Mouse (Mus musculus) cerebellum, adult 9-10 months (tissue): ENCODE data around the gene Olfr1278.
"Not testable (repeated sequence)": the region's sequence is repeated elsewhere in the genome, so short reads cannot be mapped to it uniquely, and the experiment has no call there.

Experiments used
- DNase-seq: peaks from one replicate; pipeline ENCODE4 v3.0.0; 2022

Olfr1278 gene

DNA sequence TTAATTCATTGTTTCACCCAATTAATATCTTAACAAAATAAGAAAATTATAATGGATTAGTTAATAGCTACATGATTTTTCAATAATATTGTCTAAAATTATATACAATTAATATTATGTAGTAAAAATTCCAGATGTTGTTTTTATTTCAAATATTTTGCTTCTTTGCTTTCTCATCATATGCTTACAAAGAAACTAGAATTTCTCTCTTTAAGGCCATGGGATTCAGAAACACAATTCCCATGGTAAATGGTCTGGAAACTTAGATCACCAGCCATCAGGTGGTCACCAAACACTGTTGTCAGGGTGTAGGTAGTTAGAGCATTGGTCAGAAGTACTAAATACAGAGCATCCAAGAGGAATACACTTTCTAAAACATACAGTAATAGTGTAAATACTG lies at the start of gene Olfr1278:
Gene Olfr1278 (plus strand): TSS at position 301 of the 400 bp plus-strand sequence.
- no peak for DNase-seq

DNA sequence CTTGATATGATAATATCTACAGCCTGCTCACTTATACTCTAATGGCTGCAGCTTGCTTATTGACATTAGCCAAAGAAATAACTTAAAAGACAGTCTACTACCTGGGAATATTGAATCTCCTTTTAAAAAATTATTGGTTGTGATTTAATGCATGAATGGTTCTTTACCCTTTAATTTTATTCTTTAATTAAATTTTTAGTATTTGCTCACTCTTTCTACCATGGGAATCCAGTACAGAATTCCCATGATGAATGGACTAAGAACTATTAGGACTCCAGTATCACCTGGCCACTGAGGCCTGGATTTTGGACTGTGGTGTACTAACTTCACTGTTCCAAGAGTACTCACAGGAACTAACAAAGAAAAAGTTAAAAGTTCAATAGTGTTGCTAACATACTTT lies 35.7 kb upstream of the Olfr1278 start, which contains the start of gene Olfr1276:
Gene Olfr1276 (plus strand): TSS at position 301 of the 400 bp plus-strand sequence.
- no peak for DNase-seq

DNA sequence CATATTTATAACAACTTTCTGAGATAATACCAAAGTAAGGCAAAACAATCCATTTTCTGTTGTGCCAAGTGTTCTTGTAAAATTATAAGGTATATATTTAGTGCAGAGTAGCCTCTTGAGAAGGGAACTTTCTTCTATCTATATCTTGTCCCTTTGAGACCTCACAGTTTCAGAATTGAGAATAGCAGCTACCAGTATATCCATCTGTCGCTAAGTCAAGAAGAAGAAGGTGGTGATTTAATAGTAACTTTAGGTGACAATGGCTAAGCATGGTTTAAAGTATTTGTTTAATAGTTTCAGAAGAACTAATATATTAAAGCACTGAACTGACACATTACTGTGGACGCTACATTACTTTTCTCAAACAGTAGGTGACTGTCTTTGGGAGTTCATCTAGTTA lies 15.9 kb upstream of the Olfr1278 start, which contains the start of gene Olfr1277:
Gene Olfr1277 (minus strand): TSS at position 101 of the 400 bp plus-strand sequence.
- DNase-seq: no peak

DNA sequence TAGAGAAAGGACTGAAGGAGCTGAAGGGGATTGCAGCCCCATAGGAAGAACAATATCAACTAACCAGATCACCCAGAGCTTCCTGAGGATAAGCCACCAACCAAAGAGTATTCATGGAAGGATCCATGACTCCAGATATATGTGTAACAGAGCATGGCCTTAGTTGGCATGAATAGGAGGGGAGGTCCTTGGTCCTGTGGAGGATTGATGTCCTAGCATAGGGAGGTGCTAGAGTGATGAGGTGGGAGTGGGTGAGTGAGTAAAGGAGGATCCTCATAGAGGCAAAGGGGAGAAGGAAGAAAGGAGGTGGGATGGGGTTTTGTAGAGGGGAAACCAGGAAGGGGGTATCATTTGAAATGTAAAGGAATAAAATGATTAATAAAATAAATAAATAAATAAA lies 8.6 kb downstream of the Olfr1278 start:
- DNase-seq: no peak

DNA sequence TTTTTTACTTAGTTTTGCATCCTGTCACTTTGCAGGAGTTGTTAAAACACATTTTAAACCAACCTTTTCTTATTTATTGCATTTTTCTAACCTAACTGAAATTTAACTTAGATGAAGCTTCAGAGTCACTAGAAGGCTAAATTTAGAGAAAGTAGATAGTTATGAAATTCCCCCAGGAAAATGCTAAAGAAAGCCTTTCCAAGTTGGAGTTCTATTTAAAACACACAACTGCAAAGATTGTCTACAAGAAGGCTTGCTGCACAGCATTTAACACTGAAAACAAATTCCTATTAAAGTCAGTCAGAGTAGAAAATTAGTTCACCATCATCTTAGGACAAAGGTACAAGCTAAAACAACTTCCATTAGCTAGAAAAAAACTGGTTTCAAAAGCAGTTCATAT lies 10.4 kb downstream of the Olfr1278 start, which contains the start of gene Olfr1279:
Gene Olfr1279 (plus strand): TSS at position 262 of the 400 bp plus-strand sequence.
- no peak for DNase-seq

DNA sequence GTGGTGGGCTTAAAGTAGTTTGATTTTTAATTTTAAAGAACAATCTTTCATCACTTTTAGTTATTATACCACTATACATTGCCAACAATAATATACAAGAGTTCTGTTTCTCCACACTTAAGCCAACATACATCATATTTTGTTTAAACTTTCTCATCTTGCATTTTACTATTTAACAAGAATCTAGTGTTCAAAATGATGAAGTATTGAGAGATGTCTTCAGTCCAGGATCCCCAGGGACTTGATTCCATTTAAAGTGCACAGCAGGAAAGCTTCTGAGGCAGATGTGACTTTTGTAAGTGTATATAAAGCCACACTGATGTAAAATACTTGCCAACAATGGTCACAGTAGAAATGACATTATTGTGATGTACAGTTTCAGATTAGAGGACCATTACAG lies 23.8 kb downstream of the Olfr1278 start, which contains the start of gene Olfr1280:
Gene Olfr1280 (plus strand): TSS at position 301 of the 400 bp plus-strand sequence.
- DNase-seq: no peak

DNA sequence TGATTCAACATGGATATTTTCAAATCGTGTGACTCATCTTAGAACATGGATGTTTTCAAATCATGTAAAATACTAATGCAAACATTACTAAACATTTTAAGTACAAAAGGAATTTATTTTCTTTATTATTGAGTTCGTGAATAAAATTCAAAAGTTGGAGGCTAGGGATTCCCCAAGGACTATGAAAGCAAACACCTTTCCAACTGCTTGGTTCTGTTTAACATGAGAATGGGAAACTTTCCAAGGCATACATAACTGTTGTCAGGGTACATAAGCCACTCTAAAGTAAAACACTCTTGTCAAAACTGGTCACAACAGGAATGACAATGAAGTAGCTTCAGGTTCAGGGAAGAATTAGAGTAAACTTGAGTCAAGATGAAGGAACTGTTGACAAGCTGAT lies 36.3 kb downstream of the Olfr1278 start, which contains the start of gene Olfr1281:
Gene Olfr1281 (plus strand): TSS at position 301 of the 400 bp plus-strand sequence.
- DNase-seq: no peak

DNA sequence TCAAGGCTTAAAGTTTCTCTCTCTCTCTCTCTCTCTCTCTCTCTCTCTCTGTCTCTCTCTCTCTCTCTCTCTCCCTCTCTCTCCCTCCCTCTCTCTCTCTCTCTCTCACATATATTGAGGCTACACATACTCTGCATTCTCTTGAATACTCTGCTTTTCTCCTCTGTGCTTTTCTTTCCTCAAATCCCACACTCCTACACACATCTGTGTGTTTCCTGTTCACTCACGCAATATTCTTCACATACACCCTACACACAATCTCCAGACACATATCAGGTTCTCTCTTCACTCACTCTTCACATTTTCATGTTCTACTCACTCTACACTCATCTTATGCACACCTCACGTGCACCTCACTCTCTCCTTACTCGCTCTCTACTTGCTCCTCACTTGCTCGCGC lies 43.8 kb downstream of the Olfr1278 start:
- DNase-seq: not testable (repeated sequence)

DNA sequence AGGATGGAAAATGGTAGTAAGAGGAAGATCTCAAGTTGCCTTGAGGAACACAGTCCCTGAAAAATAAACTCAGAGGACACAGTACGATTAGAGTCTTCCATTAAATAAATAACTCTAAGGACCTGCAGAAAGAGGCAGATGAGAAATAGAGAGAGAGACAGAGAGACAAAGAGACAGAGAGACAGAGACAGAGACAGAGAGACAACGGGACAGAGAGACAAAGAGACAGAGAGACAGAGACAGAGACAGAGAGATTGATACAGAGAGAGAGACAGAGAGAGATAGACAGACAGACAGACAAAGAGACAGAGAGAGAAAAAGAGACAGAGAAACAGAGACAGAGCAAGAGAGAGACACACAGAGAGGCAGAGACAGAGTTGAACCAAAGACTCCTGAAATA lies 46.0 kb downstream of the Olfr1278 start, which contains the start of gene Olfr1282:
Gene Olfr1282 (minus strand): TSS at position 101 of the 400 bp plus-strand sequence.
- no peak for DNase-seq
